Comparison of ENCODE assay signal across 27 mouse cellular contexts in the genomic region with DNA sequence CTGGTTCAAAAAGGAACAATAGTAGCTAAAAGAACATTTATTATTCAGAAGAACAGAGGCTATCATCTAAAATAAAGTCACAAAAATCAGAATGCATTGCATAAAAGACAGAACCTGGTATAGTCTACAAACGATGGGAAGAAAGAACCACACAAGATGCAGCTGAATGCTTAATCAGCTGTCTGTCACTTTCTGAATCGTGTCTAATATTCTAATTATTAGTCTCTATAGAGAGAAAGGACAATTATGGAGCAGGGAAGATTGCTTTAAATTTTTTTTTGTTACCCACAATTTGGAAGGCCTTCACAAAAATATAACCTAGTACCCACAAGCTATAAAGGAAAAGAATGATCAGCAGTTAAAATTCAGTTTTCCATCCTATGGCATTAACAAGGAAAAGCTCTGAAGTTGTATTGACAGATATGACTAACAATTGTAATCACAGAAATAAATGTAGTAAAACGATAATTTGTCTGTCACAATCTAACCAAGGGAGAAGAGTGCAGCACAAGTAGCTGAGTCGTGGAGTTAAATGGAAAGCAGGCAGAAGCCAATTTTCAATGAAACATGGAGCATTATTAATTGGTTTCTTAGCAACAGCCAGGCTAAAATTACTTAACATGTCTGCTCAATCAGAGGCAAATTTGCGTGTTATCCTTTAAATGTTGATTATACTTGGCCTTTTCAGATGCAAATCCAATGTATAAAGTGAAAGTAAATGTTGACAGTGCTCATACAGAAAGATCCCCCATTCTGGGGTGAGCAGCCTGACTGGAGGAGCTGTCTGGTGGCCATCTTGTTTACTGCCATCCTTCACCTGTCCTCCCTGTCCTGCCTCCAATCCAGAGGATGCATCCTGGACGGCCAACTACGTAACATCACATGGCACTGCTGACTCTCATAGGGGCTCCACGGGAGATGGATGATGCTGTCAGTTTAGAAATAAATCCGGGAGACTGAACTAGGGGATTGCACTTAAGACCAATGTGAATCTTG. TPM values are rescaled to one million over a fixed set of nuclear protein-coding genes. Genes with fewer than 3 reads are reported as not detected.
DNase-seq lines count a peak whose midpoint lies in the region; ATAC-seq and TF ChIP-seq lines count a peak whose summit lies in the region.
"Had no signal": no experiment of that assay in that cellular context is flagged by ENCODE, and none has a peak within 500 bp of the region (broad histone marks: within the 10 kb centered on the region; RNA-seq: fewer than 3 reads in every experiment).

No protein-coding gene starts in this region.

- no peak for TF ChIP-seq POLR2A in brain, embryonic 14.5 days (IDR thresholded peaks at IDR 0.05; ENCODE audit: borderline replicate concordance, extremely low read depth, insufficient read depth, insufficient read length, poor library complexity, severe bottlenecking)

- H3K9me3 ChIP-seq in forebrain, embryonic 12.5 days = no peaks in the 10 kb centered on the region
- H3K9me3 ChIP-seq in forebrain, embryonic 10.5 days = no peaks in the 10 kb centered on the region
- no peaks in the 10 kb centered on the region for H3K9me3 ChIP-seq in hindbrain, embryonic 16.5 days (ENCODE audit: control insufficient read depth, low read length)
- no peaks in the 10 kb centered on the region for H3K9me3 ChIP-seq in hindbrain, embryonic 10.5 days
- H3K9me3 ChIP-seq in forebrain, postnatal 0 days (ENCODE audit: low read length) = no peaks in the 10 kb centered on the region
- H3K9me3 ChIP-seq: embryonic facial prominence, embryonic 12.5 days; limb, embryonic 13.5 days; megakaryocyte, embryonic 14.5 days had no signal

- H3K36me3 ChIP-seq in forebrain, embryonic 12.5 days (replicated peaks) = no peaks in the 10 kb centered on the region
- no peaks in the 10 kb centered on the region for H3K36me3 ChIP-seq in forebrain, embryonic 10.5 days (replicated peaks)
- no peaks in the 10 kb centered on the region for H3K36me3 ChIP-seq in hindbrain, embryonic 16.5 days (ENCODE audit: control insufficient read depth, insufficient read depth, low read length)
- H3K36me3 ChIP-seq in hindbrain, embryonic 10.5 days = no peaks in the 10 kb centered on the region
- no peaks in the 10 kb centered on the region for H3K36me3 ChIP-seq in forebrain, postnatal 0 days (ENCODE audit: insufficient read depth)
- H3K36me3 ChIP-seq: embryonic facial prominence, embryonic 12.5 days; limb, embryonic 13.5 days had no signal

- no peak for DNase-seq in forebrain, embryonic 10.5 days (ENCODE audit: extremely low spot score, low spot score)
- no peak for DNase-seq in hindbrain, embryonic 10.5 days (ENCODE audit: low spot score)
- peak; percentile 86 for DNase-seq in brain, embryonic 14.5 days (ENCODE audit: low read depth)
- peak; percentile 54 for DNase-seq in forebrain, postnatal 0 days
- DNase-seq in embryo, embryonic 10.5 days (ENCODE audit: low spot score) = no peak
- no peak for DNase-seq in left cerebral cortex, postnatal 25 days (ENCODE audit: low spot score in 2 of 2)
- DNase-seq: adrenal gland, adult 8-10 months; cerebellum, adult 11 months; cerebellum, adult 9-10 months; cerebellum, postnatal 36 days; embryo, embryonic 11 days; gastrocnemius, postnatal 10 days; heart, postnatal 14 days; kidney, adult 9 months; kidney, postnatal 10 days; lung, postnatal 36 days; thymus, postnatal 4 days had no signal

- no peak overlapping the region for H3K9ac ChIP-seq in forebrain, embryonic 12.5 days
- no peak overlapping the region for H3K9ac ChIP-seq in hindbrain, embryonic 16.5 days (ENCODE audit: low read depth, low read length)
- no peak overlapping the region for H3K9ac ChIP-seq in forebrain, postnatal 0 days
- H3K9ac ChIP-seq: embryonic facial prominence, embryonic 12.5 days; limb, embryonic 13.5 days had no signal

- TF ChIP-seq CTCF in brain, embryonic 14.5 days (IDR thresholded peaks at IDR 0.05; ENCODE audit: borderline replicate concordance, extremely low read depth, insufficient read depth, insufficient read length) = no peak
- TF ChIP-seq CTCF in forebrain, postnatal 0 days (IDR thresholded peaks at IDR 0.05; ENCODE audit: low read depth) = no peak

- no peak overlapping the region for H3K4me3 ChIP-seq in forebrain, embryonic 12.5 days (replicated peaks)
- no peak overlapping the region for H3K4me3 ChIP-seq in forebrain, embryonic 10.5 days
- H3K4me3 ChIP-seq in hindbrain, embryonic 16.5 days (ENCODE audit: low read length) = no peak overlapping the region
- no peak overlapping the region for H3K4me3 ChIP-seq in hindbrain, embryonic 10.5 days
- H3K4me3 ChIP-seq in forebrain, postnatal 0 days (ENCODE audit: low read depth, low read length) = no peak overlapping the region
- H3K4me3 ChIP-seq: embryonic facial prominence, embryonic 12.5 days; limb, embryonic 13.5 days; megakaryocyte, embryonic 14.5 days had no signal

- peaks cover 11% of the 10 kb centered on the region; the same call in 1 of the 2 replicates for H3K4me1 ChIP-seq in forebrain, embryonic 12.5 days
- peaks cover 12% of the 10 kb centered on the region for H3K4me1 ChIP-seq in forebrain, embryonic 10.5 days
- H3K4me1 ChIP-seq in hindbrain, embryonic 16.5 days (ENCODE audit: control insufficient read depth, insufficient read depth, low read depth, low read length) = no peaks in the 10 kb centered on the region; the same call in 1 of the 2 replicates
- H3K4me1 ChIP-seq in hindbrain, embryonic 10.5 days (replicated peaks) = peaks cover 11% of the 10 kb centered on the region
- peaks cover 17% of the 10 kb centered on the region; the same call in 1 of the 2 replicates for H3K4me1 ChIP-seq in forebrain, postnatal 0 days (ENCODE audit: insufficient read depth)
- H3K4me1 ChIP-seq: embryonic facial prominence, embryonic 12.5 days had no signal

- 59% methylated on average over 9 of the region's 9 CpGs for WGBS in forebrain, embryonic 12.5 days
- 89% methylated on average over 9 of the region's 9 CpGs for WGBS in forebrain, embryonic 10.5 days
- WGBS in hindbrain, embryonic 16.5 days = 47% methylated on average over 9 of the region's 9 CpGs
- 84% methylated on average over 9 of the region's 9 CpGs for WGBS in hindbrain, embryonic 10.5 days
- WGBS in forebrain, postnatal 0 days = 41% methylated on average over 9 of the region's 9 CpGs

- H3K4me2 ChIP-seq in forebrain, embryonic 12.5 days = no peak overlapping the region
- no peak overlapping the region for H3K4me2 ChIP-seq in hindbrain, embryonic 16.5 days (ENCODE audit: low read length)
- H3K4me2 ChIP-seq in forebrain, postnatal 0 days (ENCODE audit: low read depth) = peak overlapping the region; percentile 19
- H3K4me2 ChIP-seq: embryonic facial prominence, embryonic 12.5 days; limb, embryonic 13.5 days; liver, embryonic 11.5 days had no signal

- ATAC-seq in forebrain, embryonic 12.5 days (ENCODE audit: low FRiP score) = peak; percentile 57; the same call in 1 of the 2 replicates
- peak; percentile 50; the same call in 1 of the 2 replicates for ATAC-seq in hindbrain, embryonic 16.5 days
- peak; percentile 85 for ATAC-seq in forebrain, postnatal 0 days
- ATAC-seq: activated CD4-positive, CD25-positive, alpha-beta regulatory T cell, adult 4 months; intestine, postnatal 0 days had no signal

- H3K27me3 ChIP-seq in forebrain, embryonic 12.5 days = no peaks in the 10 kb centered on the region
- no peaks in the 10 kb centered on the region for H3K27me3 ChIP-seq in forebrain, embryonic 10.5 days (ENCODE audit: poor library complexity, severe bottlenecking)
- H3K27me3 ChIP-seq in hindbrain, embryonic 16.5 days (replicated peaks; ENCODE audit: control insufficient read depth, insufficient read depth, low read length) = no peaks in the 10 kb centered on the region
- H3K27me3 ChIP-seq in hindbrain, embryonic 10.5 days (ENCODE audit: insufficient read depth, poor library complexity, severe bottlenecking) = no peaks in the 10 kb centered on the region
- H3K27me3 ChIP-seq in forebrain, postnatal 0 days (ENCODE audit: insufficient read depth, low read length) = no peaks in the 10 kb centered on the region
- H3K27me3 ChIP-seq: CH12.LX; embryonic facial prominence, embryonic 12.5 days; limb, embryonic 13.5 days had no signal

- intact Hi-C loops in left cerebral cortex, postnatal 25 days (cut with DNase I) = no loop called here

- peak overlapping the region; percentile 57 for H3K27ac ChIP-seq in forebrain, embryonic 12.5 days
- no peak overlapping the region for H3K27ac ChIP-seq in forebrain, embryonic 10.5 days
- H3K27ac ChIP-seq in hindbrain, embryonic 16.5 days (ENCODE audit: low read depth, low read length) = 0 out of 2 replicates have a peak overlapping the region, but pooled peaks have one; percentile 3
- no peak overlapping the region for H3K27ac ChIP-seq in hindbrain, embryonic 10.5 days
- H3K27ac ChIP-seq in forebrain, postnatal 0 days (ENCODE audit: low read depth, low read length) = peak overlapping the region; percentile 69
- H3K27ac ChIP-seq: embryonic facial prominence, embryonic 12.5 days; limb, embryonic 13.5 days had no signal

RNA-seq across cellular contexts. Expression of a gene that starts 53.7 kb away (rescaled TPM):
- polyA plus RNA-seq in forebrain, embryonic 12.5 days (2016; fragmentation: Nextera tagmentation; extraction: Ambion mirVana) = 10.0 and 10.2 TPM in 2 replicates
- polyA plus RNA-seq in forebrain, embryonic 10.5 days (2016; fragmentation: Nextera tagmentation; extraction: Ambion mirVana) = 1.9 and 2.2 TPM in 2 replicates
- polyA plus RNA-seq in hindbrain, embryonic 16.5 days (2015; fragmentation: Nextera tagmentation; extraction: Ambion mirVana) = 56.1 and 56.4 TPM in 2 replicates
- polyA plus RNA-seq in hindbrain, embryonic 10.5 days (2016; fragmentation: Nextera tagmentation; extraction: Ambion mirVana) = 4.6 and 6.1 TPM in 2 replicates
- polyA plus RNA-seq in brain, embryonic 14.5 days (2012; rRNA removed) = 17.6 and 26.8 TPM in 2 replicates
- total RNA-seq in forebrain, postnatal 0 days (2014; rRNA removed) = 44.9 and 50.8 TPM in 2 replicates
- 55.6 and 71.7 TPM in 2 replicates for polyA plus RNA-seq in forebrain, postnatal 0 days (2015; fragmentation: Nextera tagmentation; extraction: Ambion mirVana)
- total RNA-seq in left cerebral cortex, postnatal 25 days (2021) = 10 to 100 TPM; 32.8 to 35.3 TPM
- polyA plus RNA-seq: C2C12 had no signal

Comparison
In these comparisons a context has a peak if more than half of its experiments do, and no peak if none do; other contexts are left out.
1. H3K27ac ChIP-seq: peak in forebrain, embryonic 12.5 days (single experiment), hindbrain, embryonic 16.5 days (single experiment) and forebrain, postnatal 0 days (single experiment); none in forebrain, embryonic 10.5 days (single experiment) and hindbrain, embryonic 10.5 days (single experiment).
2. DNase-seq: peak in brain, embryonic 14.5 days (single experiment) and forebrain, postnatal 0 days (single experiment); none in forebrain, embryonic 10.5 days (single experiment), hindbrain, embryonic 10.5 days (single experiment), embryo, embryonic 10.5 days (single experiment) and left cerebral cortex, postnatal 25 days (0 of 2).
3. Peak in every context shown above with its lines, with median percentiles within 50 percentile points of each other: ATAC-seq.